Mouse (Mus musculus): Measurements from ENCODE around the gene Thy1.

GRCm38 (mm10) chr9:44058606-44059005, 15.4 kb downstream of the Thy1 start:
- TF ChIP-seq CTCF (conservative IDR thresholded peaks at IDR 0.05; ENCODE audit: low read length): no peak
- TF ChIP-seq NANOG (IDR thresholded peaks at IDR 0.05; ENCODE audit: borderline replicate concordance, low read length): no peak
